Mouse (Mus musculus) cerebellum, adult 8-10 months (tissue): ENCODE measurements around the gene Slain2.

Experiments used
- DNase-seq: peaks from one replicate; pipeline ENCODE4 v3.0.0; 2022

Slain2 gene

DNA sequence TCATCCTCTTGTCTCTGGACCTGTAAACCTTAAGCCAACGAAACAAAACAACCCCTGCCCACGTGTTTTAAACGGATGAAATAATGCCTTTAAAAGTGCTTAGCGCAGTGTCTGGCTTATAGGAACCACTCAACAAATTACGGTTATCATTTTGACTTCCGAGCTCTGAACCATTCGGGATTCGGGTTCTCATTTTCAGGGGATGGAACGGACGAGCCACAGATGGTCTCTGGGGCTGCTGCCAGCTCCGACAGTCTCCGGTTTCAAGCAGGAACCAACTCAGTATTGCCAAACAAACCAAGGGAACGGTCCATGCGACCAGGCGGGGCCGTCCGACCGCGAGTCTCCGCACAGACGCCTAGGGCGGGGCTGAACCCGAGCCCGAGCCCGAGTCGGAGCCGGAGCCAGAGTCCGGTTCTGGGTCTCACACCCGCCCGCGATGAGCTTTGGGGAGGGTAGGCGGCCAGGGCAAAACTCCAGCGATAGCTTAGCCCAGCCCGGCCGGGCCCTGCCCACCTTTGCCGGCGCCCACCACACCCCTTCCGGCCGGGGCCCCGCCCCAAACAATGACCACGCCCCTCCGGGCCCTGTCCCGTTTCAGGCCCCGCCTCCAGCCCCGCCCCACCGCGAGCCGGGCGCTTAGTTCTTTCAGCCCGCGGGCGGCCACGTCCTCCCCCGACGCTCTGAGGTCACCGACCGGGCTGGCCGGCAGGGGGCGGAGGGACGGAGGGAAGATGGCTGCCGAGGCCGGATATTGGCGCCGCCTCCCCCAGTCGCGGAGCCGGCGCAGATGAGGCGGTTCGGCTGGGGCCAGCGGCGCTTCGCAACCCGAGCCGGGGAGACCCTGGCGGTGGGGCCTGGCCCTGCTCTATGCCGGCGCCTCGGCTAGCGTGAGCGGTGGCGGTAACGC lies at the start of gene Slain2:
Gene Slain2 (plus strand): TSS at position 657 of the 910 bp plus-strand sequence.
- DNase-seq: peak; percentile 99

GRCm38 (mm10) chr5:72864654-72865178 lies 49.4 kb upstream of the Slain2 start:
- DNase-seq: no peak

DNA sequence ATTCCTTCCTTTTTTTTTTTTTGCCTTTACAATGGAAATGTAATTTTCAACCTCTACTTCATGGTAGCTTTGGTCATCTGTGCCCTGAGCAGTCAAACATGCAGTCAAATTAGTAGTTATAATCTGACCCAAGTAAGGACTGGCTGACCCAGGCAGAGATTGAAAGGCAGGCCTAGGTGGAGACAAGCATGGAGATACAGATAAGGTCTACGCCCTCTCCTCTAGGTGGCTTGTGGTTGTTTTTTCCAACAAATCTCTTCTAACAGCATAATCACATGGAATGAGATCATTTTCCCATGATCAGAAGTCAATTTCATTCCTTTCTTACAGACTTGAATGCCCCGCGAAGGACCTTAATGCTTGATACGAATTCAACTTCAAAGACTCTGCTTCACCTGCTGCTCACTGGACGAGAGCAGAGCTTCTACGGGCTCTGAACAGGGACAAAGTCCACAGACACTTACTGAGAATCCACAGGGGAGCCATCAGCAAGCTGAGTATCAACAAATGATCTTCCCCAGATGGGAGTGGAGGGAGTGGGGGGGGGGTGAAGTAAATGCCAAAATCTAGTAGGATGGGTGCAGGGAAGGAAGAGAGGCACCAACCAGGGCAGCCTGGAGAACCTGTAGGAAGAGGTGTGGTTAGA lies 47.7 kb upstream of the Slain2 start:
- no peak for DNase-seq

GRCm38 (mm10) chr5:72867036-72867672 lies 47.0 kb upstream of the Slain2 start:
- no peak for DNase-seq

GRCm38 (mm10) chr5:72868091-72868875 lies 45.8 kb upstream of the Slain2 start, which contains the start of gene Tec:
Gene Tec, minus strand, starts transcription at chr5:72868483.
- peak; percentile 83 for DNase-seq

DNA sequence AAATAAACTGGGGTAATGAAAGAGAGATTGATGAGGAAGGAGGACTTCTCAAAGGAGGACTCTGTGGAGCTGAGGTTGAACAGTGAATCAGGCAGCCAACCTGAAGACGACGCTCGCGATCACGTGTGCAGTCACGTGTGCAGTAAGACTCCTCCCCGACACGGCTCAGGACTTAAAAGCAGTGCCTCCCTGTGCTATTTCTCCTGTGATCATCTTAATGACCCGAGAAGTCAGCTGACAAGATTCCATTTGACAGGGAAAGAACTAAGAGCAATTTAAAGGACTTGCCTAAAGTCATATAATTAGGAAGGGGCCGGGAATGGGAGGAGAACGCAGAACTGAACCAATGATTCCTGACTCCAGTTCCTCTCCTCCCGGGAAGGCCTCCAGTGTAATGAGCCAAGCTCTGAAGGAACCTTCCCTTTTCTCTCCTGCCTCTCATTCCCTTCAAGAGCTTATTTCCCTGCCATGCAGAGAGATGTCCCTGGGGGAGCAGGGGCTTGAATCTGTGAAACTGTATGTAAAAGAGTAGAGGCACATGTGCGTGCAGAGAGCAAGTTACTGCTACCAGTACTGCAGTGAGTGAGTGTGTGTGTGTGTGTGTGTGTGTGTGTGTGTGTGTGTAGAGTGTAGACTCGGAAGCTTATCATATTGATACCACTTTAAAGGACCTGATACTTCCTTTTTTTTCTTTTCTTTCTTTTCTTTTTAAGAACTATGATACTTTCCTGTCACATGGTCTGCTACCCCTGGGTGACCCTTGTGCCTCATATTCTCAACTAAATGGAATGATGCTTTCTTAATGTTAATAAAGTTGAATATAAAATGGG lies 44.1 kb upstream of the Slain2 start:
- no peak for DNase-seq

DNA sequence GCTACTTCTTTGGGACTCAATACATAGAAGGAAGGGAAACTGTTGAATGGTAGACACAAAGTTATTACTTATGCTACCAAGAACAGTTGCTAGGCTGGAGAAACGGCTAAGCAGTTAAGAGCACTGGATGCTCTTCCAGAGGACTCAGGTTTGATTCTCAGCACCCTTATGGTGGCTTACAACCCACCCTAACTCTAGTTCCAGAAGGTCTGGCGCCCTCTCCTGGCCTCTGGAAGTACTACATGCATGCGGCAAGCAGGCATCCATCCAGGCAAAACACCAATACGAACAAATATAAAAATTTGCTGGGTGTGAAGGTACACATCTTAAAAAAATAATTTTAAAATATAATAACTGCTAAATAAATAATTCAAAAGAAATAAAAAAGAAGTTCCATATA lies 43.0 kb upstream of the Slain2 start:
- no peak for DNase-seq

DNA sequence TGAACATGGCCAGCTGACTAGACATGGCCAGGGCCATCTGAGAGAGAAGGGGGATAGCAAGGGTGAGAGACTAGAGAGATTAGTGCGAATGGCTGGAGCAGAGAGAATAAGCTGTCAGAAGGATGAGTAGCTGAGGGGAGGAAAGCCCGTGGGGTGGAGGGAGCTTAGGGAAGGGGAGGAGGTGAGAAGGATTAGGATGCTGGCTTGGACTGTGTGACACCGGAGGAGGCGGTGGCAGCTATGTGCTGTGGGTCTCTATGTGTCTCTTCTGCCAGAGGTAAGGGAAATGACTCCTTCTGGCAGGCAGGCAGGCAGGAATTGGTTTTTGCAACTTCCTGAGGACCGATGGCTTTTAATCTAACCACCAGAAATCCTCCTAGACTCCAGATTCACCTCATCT lies 34.4 kb upstream of the Slain2 start:
- no peak for DNase-seq

- no peak for DNase-seq
Measured at GRCm38 (mm10) chr5:72881748-72882411, 32.2 kb upstream of the Slain2 start.

DNA sequence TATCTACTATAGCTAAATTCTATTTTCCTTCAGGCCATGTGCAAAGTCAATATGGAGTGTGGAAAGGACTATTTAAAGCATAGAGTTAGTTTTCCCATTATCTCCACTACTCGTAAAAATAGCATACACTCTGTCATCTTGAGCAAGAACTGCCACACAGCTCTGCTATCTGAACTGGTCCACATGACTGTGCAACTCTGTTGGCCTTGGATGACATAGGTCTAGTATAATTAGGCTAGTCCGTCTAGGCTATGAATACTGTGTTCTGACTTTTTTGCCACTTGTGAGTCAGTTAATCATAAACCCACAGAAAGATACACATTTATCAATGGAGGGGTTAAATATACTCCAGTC lies 31.7 kb upstream of the Slain2 start:
- no peak for DNase-seq

- DNase-seq: no peak
Measured at GRCm38 (mm10) chr5:72883706-72884105, 30.4 kb upstream of the Slain2 start.

DNA sequence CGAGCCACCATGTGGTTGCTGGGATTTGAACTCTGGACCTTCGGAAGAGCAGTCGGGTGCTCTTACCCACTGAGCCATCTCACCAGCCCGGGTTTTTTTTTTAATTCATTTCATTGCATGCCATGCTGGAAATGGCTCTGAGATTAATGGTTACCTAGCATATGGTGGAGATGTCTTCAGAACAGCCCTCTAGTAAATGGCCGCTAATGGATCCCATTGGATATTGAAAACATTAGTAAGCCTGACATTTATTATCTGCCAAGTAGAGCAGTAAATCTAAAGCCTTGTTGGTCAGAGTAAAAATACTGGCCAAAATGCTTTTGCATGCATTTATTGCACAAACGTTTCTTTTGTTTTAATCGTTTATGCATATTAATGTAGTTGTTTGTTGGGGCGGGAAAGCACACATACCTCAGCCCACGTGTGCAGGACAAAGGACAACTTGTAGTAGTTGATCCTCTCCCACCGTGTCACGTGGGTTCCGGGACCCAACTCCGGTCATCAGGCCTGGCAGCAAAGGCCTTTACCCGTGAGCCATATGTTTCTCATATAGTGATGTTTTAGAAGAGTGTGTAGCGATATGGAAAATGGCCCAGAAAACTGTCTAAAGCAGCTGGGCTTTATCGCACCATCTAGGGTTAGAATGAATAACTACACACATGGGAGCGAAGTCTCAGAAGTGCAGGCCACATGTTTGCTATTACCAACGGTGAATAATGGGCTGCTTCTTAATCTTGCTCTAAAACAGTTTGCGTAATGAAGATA lies 27.5 kb upstream of the Slain2 start:
- DNase-seq: no peak

DNA sequence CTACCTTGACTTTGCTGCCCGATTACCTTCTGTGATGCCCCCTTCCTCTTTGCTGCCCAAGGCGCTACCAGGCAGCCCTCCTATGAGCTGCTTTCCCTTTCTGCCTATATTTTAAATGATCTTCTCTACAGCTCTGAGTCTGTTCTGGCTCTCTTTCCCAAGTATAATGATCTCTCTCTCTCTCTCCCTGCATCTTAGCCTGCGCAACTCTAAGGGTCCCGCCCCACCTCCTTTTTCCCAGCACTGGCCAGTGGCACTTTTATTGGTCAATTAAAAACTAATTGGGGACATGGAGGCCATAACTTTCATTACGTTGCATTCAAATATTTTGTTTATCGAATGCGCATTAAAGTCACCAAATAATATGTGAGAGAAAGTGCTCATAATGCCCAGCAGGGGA lies 25.8 kb upstream of the Slain2 start:
- DNase-seq: no peak

DNA sequence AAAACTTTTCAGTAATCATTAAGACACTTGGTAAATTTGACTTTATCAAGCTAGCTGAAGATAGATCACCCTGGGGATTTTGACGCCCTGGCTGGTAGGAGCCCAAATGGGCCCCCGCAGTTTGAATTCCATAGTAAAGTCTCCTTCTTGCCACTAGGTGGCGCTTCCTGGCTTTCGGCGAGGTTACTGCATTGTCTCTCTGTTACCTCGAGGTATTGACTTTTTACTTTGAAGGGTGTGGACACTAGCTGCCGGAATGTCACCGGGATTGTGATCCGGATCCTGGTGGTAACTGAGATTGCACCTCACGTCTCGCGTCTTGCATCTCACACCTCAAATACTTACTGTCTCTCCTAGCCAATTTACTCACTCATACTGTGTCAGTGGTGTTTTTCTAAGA lies 22.6 kb upstream of the Slain2 start:
- DNase-seq: peak; percentile 50

DNA sequence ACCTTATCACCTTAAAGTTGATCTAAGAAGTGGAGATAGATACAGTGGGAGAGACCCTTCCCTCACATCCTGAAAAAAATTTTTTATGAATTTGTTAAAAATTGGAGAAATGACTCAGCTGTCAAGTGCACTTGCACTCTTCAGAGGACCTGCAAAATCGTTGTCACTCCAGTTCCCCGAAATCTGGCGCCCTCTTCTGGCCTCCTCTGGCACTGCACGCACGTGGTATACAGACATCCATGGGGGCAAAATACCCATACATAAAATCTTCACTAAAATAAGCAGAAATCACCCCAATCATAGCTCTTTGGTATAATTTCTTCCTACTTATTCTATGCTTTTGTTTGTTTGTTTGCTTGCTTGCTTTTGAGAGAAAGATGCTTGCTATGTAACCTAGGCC lies 20.1 kb upstream of the Slain2 start:
- DNase-seq: no peak

GRCm38 (mm10) chr5:72895261-72895660 lies 18.8 kb upstream of the Slain2 start:
- DNase-seq: no peak

DNA sequence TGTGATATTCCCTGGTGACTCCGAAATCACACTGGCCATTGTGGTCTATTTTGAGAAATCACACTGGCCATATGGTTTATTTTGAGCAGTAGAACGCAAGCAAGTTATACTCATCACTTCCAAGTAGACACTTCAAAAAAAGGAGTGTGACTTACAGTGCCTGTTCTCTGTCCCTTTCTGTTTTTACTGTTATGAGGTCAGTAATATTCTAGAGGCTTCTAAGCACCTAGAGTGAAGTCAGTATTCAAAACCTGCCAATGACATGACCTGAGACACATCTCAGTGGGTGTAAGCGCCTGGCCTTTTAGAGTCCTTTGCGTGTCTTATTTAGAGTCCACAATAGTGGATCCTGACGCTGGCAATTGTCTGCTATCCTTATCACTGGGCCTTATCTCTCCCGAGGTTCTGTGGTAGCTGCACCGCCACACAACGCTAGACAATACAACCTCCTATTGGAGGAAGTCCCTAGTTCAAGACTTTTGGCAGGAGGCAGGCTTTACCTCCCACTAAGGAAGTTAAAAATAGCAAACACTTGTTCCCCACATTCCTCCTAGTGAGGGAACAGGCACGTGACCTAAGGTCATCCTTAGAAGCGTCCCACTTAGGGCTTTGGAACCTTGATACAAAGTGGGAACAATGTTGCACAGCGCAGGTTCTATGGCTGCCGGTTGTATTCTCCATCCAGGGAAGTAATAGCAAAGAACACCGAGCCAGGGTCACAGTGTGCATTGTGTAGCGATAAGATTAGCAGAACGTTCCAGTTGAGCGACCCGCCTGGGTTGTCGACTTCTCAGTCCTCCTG lies 17.4 kb upstream of the Slain2 start:
- DNase-seq: no peak

DNA sequence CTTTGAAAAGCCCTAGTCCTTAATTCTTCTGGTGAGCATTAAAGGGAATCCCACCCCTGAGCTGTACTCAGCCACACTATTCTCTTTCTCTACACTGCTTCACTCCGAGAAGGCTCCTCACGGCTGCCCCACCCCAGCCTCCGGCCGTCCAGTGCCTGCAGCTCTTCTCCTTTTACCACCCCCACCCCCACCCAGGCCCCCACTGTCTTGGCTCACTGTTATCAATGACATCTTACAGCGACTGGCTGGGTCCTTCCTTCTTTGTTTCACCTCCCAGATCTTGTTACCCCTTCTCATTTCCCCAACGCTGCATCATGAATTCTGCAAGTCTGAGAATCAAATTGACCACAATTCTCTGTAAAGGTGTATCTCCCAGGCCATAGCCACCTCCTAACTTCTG lies 16.1 kb upstream of the Slain2 start:
- DNase-seq: no peak

DNA sequence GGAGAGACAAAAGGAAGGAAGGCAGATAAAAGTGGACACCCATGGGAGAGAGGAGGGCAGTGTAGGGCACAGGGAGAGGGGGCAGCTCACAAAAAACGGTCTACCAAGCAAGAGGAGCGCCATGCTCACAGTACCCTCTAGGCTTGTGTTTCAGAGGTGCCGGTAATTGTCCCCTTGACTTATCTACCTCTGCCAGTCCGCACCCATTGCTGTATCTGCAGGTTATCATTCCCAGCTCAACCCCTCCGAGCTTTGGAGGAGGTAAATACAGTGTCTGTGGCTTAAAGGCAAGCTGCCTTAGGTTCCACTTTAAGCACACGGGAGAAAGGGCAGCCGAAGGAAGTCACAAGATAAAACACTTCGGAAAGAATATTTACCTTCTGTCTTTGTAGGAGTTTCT lies 14.8 kb upstream of the Slain2 start:
- no peak for DNase-seq

GRCm38 (mm10) chr5:72901866-72902265 lies 12.2 kb upstream of the Slain2 start:
- DNase-seq: no peak
